Mouse (Mus musculus): ENCODE measurements around the gene Cdc26.

DNA sequence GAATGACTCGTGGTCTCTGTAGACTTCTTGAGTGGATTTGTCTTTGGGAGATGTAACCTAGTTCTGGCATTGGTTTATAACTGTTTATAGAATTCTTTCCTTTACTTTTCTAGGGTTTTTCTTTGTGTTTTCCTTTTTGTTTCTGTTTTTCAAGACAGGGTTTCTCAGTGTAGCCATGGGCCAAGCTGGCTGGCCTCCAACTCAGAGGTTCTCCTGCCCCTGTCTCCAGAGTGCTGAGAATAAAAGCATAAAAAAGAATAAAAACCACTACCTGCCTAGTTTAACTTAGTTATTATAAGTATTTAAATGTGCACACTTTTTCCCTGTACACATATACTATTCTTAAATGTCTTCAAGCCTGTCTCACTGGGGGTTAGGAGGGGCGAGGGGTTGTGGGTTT, 1.9 kb upstream of the Cdc26 start:
- TF ChIP-seq CTCF (IDR thresholded peaks at IDR 0.05; ENCODE audit: low read depth) = no peak
- TF ChIP-seq EP300 (optimal IDR thresholded peaks at IDR 0.05) = no peak
